Mouse (Mus musculus) lung, postnatal 0 days (tissue): ENCODE measurements at regions not wholly inside any gene's neighbourhood (a gene's known extent, or its start where the extent isn't known, plus 50 kb on each side); places are given as distances from the start of the nearest gene placed in this dataset.

ENCODE experiments used
- ATAC-seq: fragments of 200-750 bp; cut with Nextera tagmentation; 2 replicates; pipeline ENCODE4 v1.8.0; 2017; ENCODE audit warnings: moderate library complexity
- DNase-seq: peaks from one replicate; pipeline ENCODE4 v3.0.0-alpha.2; 2016; ENCODE audit warnings: low spot score
- H3K27ac ChIP-seq: fragments of 300-500 bp; sonication (generic); 2 replicates; pipeline ENCODE4 v1.5.1; 2014; ENCODE audit warnings: antibody characterized with exemption, mild to moderate bottlenecking, low read length, mixed read lengths
- H3K27me3 ChIP-seq: fragments of 300-500 bp; sonication (generic); replicated peaks from 2 replicates; pipeline ENCODE4 v1.6.1; 2014; ENCODE audit warnings: low read length, mixed read lengths; ENCODE audit not compliant: insufficient read depth
- H3K36me3 ChIP-seq: fragments of 300-500 bp; sonication (generic); 2 replicates; pipeline ENCODE4 v1.6.1; 2014; ENCODE audit warnings: low read length, mixed read lengths; ENCODE audit not compliant: insufficient read depth
- H3K4me1 ChIP-seq: fragments of 300-500 bp; sonication (generic); 2 replicates; pipeline ENCODE4 v1.6.1; 2014; ENCODE audit warnings: antibody characterized with exemption, low read depth, low read length, mixed read lengths; ENCODE audit not compliant: insufficient read depth
- H3K4me2 ChIP-seq: fragments of 300-500 bp; sonication (generic); replicated peaks from 2 replicates; pipeline ENCODE4 v1.6.1; 2014; ENCODE audit warnings: low read depth, mild to moderate bottlenecking, low read length, moderate library complexity, mixed read lengths
- H3K4me3 ChIP-seq: fragments of 300-500 bp; sonication (generic); 2 replicates; pipeline ENCODE4 v1.5.1; 2014; ENCODE audit warnings: low read depth, low read length
- H3K9ac ChIP-seq: fragments of 300-500 bp; sonication (generic); replicated peaks from 2 replicates; pipeline ENCODE4 v1.6.1; 2014; ENCODE audit warnings: low read depth, mild to moderate bottlenecking
- H3K9me3 ChIP-seq: fragments of 300-500 bp; sonication (generic); 2 replicates; pipeline ENCODE4 v1.6.1; 2016; ENCODE audit warnings: low read length, mixed read lengths
- CTCF ChIP-seq: IDR thresholded peaks from 2 replicates; pipeline ENCODE4 v1.5.1; 2016; ENCODE audit warnings: antibody characterized with exemption, mild to moderate bottlenecking
- EP300 ChIP-seq: IDR thresholded peaks from 2 replicates; pipeline ENCODE4 v1.6.1; 2016; ENCODE audit warnings: antibody characterized with exemption, mild to moderate bottlenecking, control low read depth
- WGBS: fragments of 180-500 bp; shearing (Covaris S2); extraction: QIAGEN DNeasy Blood & Tissue Kit; methylation state at CpG from one replicate; pipeline ENCODE4 v1.1.7; 2014; 5-methylcytosine and 5-hydroxymethylcytosine counted together

DNA sequence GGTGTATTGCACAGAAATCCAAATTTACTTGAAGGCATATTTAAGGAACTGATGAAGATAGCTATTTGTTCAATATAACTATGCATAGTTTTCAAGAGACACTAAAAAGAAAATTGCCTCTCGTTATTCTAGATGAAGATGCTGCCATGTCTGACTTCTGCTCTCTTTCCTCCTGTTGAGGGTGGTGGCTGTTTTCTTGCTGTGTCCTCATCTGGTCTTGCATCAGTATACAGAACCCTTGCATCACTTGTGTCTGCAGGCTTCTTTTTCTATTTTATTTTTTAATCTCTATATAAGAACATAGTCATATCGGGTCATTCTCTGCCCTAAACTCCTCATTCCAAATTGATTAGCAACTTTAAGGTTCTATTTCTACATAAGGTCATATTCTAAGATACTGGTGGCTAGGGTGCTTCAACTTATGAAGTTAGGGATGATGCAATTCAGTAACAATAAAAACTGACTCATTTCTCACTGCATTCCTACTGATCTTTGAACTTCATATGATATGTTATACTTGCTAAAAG lies 231.0 kb upstream of the Dph6 start:
- H3K36me3 ChIP-seq: no peaks in the 10 kb centered on the region
- WGBS: 74% methylated on average over 2 of the region's 2 CpGs

GRCm38 (mm10) chr2:114898812-114899211 lies 244.0 kb upstream of the Dph6 start:
- no peaks in the 10 kb centered on the region for H3K4me1 ChIP-seq
- TF ChIP-seq EP300 (no peak), CTCF (no peak)

More for the DNA sequence above, 231.0 kb upstream of the Dph6 start:
- TF ChIP-seq EP300 (no peak), CTCF (no peak)
- Histone ChIP-seq H3K9ac (no peak overlapping the region), H3K27ac (no peak overlapping the region), H3K4me2 (no peak overlapping the region), H3K27me3 (no peaks in the 10 kb centered on the region), H3K4me3 (no peak overlapping the region), H3K4me1 (no peaks in the 10 kb centered on the region), H3K9me3 (no peaks in the 10 kb centered on the region)
- DNase-seq (no peak), ATAC-seq (no peak)

GRCm38 (mm10) chr2:114911845-114912500 lies 257.2 kb upstream of the Dph6 start:
- Histone ChIP-seq H3K9ac (no peak overlapping the region), H3K36me3 (no peaks in the 10 kb centered on the region), H3K4me1 (no peaks in the 10 kb centered on the region), H3K27me3 (no peaks in the 10 kb centered on the region), H3K4me2 (no peak overlapping the region), H3K9me3 (no peaks in the 10 kb centered on the region), H3K4me3 (no peak overlapping the region), H3K27ac (no peak overlapping the region)
- TF ChIP-seq EP300 (no peak), CTCF (no peak)
- no peak for ATAC-seq
- no peak for DNase-seq
- 68% methylated on average over 7 of the region's 7 CpGs for WGBS

More at GRCm38 (mm10) chr2:114898812-114899211, 244.0 kb upstream of the Dph6 start:
- DNase-seq: no peak
- Histone ChIP-seq H3K9ac (no peak overlapping the region), H3K4me3 (no peak overlapping the region), H3K36me3 (no peaks in the 10 kb centered on the region), H3K27me3 (no peaks in the 10 kb centered on the region), H3K4me2 (no peak overlapping the region), H3K27ac (no peak overlapping the region), H3K9me3 (no peaks in the 10 kb centered on the region)
- WGBS: 75% methylated on average over 2 of the region's 2 CpGs
- no peak for ATAC-seq

DNA sequence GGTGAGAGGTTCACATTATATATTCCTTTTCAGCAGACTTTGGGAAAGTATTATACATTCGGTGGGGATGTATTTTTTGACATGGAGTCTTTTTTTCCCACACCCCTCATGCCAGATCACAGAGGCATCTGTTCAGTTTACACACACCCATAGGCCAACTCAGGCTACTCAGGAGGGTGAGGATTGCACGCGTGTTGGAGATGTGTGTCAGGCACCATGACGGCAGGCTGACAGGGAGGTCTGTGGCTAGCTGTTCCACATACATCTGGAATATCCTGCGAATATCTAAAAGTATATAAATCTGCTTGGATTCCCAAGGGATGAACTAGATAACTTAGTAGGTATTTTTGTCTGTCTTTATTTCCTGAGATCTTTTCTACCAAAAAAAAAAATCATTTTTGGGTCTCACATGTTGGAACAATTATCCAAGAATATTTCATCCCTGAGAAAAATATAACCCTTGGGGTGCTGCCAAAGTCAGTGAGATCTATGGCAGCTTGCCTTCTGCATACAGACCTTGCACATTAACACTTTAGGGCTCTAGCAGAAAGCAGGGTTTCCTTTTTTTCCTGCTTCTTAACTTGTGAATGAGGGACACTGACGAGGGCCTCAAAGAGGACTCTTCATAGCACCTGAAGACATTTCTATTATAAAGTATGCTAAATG lies 260.4 kb upstream of the Dph6 start:
- Histone ChIP-seq H3K36me3 (no peaks in the 10 kb centered on the region), H3K27ac (no peak overlapping the region), H3K27me3 (no peaks in the 10 kb centered on the region), H3K4me2 (no peak overlapping the region), H3K4me1 (no peaks in the 10 kb centered on the region), H3K9me3 (no peaks in the 10 kb centered on the region), H3K9ac (no peak overlapping the region), H3K4me3 (no peak overlapping the region)
- DNase-seq (no peak), ATAC-seq (no peak)
- TF ChIP-seq EP300 (no peak), CTCF (no peak)
- 63% methylated on average over 6 of the region's 6 CpGs for WGBS

DNA sequence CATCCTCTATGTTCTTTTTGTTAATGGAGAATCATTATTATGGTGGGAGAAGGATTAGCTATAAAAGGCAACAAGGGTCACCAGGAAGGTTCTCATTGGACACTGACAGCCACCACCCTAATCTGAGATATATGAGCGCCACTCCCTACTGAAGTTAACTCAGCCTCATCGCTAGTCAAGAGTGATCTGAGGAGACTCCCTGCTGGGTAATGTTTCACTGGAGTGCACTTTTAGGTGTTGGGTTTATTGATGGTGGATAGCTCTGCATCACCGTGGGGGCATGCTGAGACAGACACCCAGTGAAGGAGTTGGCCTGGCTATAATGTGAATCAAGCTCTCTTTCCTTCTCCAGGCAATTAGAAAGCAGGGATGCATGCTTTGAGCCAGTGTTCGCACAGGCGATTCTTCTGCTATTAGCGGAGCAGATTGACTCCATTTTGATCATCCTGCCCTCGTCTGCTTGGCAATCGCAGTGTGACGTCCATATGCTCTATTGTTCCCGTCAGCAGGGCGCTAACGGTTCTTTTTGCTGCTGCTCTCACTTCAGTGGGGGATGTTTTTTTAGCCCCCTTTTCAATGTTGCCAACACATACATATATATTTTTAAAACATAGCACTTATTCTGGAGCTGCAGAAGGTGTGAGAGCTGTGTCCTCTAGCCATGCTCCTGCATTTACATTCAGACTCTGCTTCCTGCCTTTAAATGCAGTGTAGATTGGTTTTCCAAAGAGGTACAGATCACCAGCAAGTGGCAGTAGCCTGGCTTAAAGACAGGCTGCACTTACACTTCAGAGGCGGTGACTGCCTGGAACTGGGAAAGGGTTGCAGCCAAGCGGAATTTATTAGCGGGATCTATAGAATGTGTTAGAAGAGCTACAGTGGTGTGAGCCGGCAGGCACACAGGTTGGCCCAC lies 263.9 kb upstream of the Dph6 start:
- DNase-seq (no peak), ATAC-seq (no peak)
- 79% methylated on average over 16 of the region's 16 CpGs for WGBS
- Histone ChIP-seq H3K36me3 (no peaks in the 10 kb centered on the region), H3K4me1 (no peaks in the 10 kb centered on the region), H3K4me3 (no peak overlapping the region), H3K9ac (no peak overlapping the region), H3K27me3 (no peaks in the 10 kb centered on the region), H3K27ac (no peak overlapping the region), H3K4me2 (no peak overlapping the region), H3K9me3 (no peaks in the 10 kb centered on the region)
- TF ChIP-seq CTCF (no peak), EP300 (no peak)

- ATAC-seq: no peak
- no peak for DNase-seq
- no peak overlapping the region for H3K4me3 ChIP-seq
- no peaks in the 10 kb centered on the region for H3K36me3 ChIP-seq
- no peaks in the 10 kb centered on the region for H3K4me1 ChIP-seq
- no peak overlapping the region for H3K4me2 ChIP-seq
- no peaks in the 10 kb centered on the region for H3K9me3 ChIP-seq
- 70% methylated on average over 2 of the region's 2 CpGs for WGBS
- TF ChIP-seq CTCF (no peak), EP300 (no peak)
- H3K27me3 ChIP-seq: no peaks in the 10 kb centered on the region
- no peak overlapping the region for H3K9ac ChIP-seq
- H3K27ac ChIP-seq: no peak overlapping the region
These were observed 269.1 kb upstream of the Dph6 start for GRCm38 (mm10) chr2:114923911-114924310.
